Mouse (Mus musculus) kidney, postnatal 4 days (tissue): ENCODE data around the gene Depp1.
"Not testable (repeated sequence)": the region's sequence is repeated elsewhere in the genome, so short reads cannot be mapped to it uniquely, and the experiment has no call there.

Experiments
- DNase-seq, 2 experiments: peaks; one replicate each; pipeline ENCODE4 v3.0.0; 2021; ENCODE audit warnings: mixed read lengths in 2 of 2

Gene Depp1

DNA sequence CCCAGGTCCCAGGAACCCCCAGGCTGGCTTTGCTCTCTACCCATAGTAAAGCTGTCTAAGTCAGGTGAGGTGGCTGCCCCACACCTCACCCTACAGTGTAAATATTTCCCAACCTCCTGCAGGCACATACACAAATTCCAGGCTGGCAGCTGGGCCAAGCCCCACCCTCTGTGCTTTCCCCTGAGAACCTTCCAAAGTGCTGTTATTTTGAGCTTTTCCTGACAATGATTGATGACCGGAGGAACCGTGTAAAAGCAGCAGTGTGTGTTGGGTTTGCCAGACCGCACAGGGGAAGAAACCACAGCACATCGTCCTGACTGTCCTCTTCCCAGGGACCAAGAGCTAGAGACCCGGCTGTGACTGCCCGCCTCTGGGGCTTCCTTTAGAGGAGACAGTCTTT is at the start of gene Depp1:
Gene Depp1 (plus strand): TSS at position 204 of the 400 bp plus-strand sequence.
- peak; percentile 43 to 71 for DNase-seq

DNA sequence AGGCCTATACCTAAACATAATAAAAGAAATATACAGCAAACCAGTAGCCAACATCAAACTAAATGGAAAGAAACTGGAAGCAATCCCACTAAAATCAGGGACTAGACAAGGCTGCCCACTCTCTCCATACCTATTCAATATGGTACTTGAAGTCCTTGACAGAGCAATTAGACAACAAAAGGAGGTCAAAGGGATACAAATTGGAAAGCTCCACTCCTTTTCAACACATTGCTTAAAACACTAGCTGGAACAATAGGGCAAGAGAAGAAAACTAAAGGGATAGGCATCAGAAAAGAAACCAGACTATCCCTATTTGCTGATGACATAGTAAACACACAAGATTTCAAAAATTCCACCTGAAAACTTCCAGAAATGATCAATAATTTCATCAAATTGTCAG is 49.4 kb upstream of the Depp1 start:
- not testable (repeated sequence) for DNase-seq

DNA sequence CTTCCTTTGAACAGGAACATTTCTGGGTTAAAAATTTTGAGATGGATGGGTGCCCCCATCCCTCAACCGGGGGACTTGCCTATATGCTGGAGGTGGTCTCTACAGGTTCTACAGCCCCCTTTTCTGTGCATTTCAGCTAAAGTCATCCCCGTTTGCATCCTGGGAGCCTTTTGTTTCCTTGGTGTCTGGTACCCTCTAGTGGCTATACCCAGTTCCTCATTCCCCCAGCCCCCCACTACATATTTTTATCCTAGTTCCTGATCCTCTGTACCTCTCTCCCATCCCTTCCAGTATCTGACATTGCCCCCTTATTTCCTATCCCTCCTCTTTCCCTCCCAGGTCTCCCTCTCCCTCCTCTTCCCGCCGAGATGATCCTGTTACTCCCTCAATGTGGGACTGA is 43.2 kb upstream of the Depp1 start:
- DNase-seq: no peak

DNA sequence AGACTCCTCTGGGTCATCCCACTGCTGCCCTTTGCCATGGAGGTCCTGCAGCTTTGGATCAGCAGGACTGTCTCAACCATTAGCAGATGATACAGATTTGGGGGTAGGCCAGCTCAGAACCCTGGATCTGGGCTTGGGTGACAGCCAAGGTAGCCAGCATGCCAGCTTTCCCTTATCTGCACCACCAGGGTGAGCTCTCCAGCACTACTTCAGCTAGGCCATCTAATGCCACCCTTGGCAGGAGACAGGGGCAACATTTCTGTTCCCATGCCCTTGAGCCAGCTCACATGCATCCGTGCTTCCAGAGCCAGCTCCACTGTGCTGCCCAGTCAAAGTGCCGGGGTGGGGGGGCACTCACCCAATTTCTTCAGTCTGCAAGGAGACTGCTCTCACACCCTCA is 34.7 kb upstream of the Depp1 start:
- no peak for DNase-seq

DNA sequence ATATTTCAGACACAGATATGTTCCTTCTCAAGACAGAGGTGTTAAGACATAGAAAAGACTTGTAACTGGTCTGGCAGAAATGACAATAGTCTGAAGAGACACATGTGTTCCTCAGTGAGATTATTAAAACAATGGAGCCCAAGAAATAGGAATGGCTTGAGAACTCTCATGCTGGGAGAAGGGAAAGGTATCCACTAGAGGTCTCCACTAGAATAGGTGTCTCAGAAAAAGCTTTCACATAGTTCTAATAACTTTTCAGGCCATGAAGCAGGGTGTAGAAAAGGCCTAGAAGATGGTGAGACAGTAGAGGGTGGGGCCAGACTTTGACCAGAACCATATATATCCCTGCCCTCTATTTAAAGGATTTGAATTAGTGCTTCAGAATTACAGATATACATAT is 32.3 kb upstream of the Depp1 start:
- no peak for DNase-seq

DNA sequence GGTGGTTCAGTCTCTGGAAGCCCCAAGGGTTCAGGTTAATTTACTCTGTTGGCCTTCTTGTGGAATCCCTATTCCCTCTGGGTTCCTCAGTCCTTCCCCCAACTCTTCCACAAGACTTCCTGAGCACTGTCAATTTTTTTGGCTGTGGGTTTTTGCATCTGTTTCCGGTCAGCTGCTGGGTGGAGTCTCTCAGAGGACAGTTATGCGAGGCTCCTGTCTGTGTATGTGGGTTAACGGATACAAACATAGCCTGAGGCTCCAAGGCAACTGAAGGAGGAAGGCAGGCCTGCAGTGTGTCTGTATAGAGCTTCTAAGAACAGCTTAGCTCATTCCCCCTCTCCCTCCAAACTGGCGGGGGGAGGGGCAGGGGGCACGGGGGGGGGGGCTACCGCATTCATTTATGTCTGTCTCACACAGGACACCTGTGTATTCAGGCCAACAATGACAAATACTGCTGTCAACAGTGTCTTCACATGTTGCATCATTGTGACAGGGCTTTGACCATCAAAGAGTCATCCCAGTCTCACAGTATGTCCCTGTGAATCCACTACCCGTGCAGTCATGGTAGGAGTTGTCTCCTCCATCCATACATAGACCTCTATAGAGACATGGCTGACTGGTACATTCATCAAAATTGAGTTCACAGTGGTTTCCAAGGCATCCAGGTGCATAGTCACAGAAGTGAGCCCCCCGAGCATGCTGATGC is 28.9 kb upstream of the Depp1 start:
- no peak for DNase-seq

DNA sequence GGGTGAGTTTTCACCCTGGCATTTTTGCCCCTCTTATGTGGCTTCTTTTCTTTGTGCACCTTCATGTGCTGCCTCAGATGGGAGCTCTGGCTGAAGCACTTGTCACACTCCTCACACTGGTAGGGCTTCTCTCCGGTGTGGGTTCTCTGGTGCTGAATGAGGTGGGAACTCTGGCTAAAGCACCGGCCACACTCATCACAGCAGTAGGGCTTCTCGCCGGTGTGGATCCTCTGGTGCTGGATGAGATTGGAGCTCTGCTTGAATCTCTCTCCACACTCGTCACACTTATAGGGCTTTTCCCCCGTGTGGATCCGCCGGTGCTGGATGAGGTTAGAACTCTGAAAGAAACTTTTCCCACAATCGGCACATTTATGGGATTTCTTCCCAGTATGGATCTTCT is 24.0 kb upstream of the Depp1 start:
- not testable (repeated sequence) for DNase-seq

DNA sequence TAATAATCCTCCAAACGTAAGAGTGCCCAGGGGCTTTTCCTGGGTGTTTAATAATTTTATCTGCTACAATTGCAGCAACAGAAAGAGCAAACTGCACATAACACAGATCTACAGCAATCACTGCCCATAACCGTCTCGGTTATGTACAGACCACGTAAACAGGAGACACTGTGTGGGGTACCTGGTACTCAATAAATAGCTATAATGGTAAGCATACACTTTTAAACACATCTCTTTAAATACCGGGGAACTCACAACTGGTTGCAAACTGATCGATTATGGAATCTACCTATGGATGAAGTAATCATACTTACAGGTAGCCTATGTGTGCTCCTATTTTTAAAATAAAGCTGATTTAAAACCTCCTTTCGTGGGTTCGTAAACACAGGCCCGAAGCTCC is 22.3 kb upstream of the Depp1 start:
- DNase-seq: no peak

DNA sequence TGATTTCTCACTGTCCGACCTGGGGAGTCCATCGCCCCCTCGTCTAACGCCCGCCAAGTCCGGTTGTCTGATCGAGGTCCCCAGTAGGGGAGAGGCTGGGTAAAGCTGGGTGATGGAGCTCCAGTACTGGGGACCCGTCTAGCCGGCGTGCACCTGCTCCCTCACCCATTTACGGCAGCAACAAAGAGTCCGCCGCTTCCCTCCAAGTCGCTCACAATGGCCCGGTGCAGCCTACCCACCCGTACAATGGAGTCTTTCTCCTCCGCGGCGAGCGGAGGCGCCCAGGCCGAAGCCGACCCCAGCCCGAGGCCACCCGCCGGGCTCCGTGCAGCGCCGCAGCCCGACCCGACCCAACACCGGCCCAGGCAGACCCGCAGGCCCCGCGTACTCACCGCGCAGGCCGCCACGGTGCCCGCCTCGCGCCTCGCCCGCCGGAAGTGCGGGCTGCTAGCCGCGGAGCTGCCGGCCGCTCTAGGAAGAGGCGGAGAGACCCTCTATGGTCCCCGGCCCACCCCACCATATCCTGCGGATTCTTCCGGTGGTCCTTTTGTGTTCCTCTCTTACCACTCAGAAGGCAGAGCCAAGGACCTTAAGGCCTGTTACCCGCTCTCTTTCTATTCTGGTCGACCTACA is 21.8 kb upstream of the Depp1 start, which contains the start of gene Zfp422:
Gene Zfp422 (minus strand): TSS at position 461 of the 633 bp plus-strand sequence.
- DNase-seq: peak; percentile 86 to 91

DNA sequence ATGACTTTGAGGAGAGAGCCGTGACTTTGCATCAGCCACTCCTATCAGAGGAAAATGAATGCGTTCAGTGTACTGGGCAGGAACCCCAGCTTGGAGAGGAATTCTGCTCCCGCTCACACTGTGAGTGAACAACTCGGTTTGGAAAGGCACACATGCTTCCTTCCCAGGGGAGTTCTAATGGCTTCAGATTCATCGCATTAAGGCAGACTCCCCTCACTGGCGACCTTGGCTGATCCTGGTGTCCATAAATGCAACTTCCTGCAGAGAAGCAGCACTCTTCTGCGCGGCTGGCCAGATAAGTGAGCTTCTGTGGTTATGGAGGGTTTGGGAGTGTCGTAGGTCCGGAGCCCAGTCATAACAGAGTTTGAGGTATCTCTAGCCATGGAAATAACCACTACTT is 20.6 kb upstream of the Depp1 start:
- DNase-seq: no peak

DNA sequence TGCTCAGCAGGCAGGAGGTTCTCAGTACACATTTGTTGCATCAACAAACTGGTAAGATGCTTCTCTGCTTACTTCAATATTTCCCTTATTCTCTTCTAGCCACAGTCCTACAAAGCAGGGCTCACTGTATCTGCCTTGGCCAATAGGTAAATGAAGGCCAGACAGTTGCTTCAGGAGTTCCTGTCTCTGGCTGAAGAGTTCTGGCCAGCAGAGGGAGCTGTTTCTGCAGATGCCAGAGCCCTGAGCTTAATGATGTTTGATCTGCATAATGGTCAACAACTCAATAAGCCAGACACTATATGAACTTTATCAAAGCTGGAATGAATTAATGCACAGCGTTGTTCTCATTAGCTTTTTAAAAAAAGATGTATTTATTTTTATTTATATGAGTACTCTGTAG is 18.3 kb upstream of the Depp1 start:
- DNase-seq: peak; percentile 87 to 89

DNA sequence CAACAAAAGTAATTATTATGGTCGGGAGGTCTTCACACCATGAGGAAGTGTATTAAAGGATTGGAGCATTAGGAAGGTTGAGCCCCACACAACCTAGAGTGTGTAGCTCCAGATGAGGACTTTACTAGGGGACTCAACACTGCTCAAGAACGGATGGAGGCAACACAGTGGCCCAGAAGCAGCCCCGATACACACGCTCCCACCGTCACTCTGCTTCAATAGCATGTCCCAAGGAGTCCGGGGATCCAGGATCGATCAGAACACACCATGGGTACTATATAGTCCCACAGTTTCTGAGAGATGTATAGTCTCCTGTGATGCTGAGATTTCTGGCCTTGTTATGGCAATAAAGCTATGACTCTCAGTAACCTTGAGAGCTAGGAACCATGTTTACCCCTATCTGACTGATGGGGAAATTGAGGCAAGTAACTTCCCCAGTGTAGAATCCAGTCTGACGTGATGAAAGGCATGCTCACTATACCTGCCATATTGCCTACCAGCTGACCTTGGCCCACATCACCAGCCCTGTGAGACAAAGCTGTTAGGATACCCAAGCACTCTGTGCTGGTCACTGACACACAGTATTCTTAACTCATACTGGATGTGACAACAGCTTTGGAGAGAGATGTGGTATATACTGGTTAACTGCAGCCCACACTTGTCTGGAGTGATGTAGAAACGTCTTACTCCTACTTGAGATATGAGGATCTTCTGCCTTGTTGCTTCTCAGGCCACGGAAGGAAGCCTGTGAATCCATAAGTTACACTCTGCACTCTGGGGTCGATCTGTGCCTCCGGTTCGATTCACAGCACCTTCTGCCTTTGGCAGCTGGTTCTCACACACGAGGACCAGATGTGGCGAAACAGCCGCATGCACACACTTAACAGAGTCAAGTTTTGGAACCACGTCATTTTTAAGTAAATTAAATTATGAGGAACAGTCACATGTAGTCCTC is 16.4 kb upstream of the Depp1 start:
- DNase-seq: no peak

DNA sequence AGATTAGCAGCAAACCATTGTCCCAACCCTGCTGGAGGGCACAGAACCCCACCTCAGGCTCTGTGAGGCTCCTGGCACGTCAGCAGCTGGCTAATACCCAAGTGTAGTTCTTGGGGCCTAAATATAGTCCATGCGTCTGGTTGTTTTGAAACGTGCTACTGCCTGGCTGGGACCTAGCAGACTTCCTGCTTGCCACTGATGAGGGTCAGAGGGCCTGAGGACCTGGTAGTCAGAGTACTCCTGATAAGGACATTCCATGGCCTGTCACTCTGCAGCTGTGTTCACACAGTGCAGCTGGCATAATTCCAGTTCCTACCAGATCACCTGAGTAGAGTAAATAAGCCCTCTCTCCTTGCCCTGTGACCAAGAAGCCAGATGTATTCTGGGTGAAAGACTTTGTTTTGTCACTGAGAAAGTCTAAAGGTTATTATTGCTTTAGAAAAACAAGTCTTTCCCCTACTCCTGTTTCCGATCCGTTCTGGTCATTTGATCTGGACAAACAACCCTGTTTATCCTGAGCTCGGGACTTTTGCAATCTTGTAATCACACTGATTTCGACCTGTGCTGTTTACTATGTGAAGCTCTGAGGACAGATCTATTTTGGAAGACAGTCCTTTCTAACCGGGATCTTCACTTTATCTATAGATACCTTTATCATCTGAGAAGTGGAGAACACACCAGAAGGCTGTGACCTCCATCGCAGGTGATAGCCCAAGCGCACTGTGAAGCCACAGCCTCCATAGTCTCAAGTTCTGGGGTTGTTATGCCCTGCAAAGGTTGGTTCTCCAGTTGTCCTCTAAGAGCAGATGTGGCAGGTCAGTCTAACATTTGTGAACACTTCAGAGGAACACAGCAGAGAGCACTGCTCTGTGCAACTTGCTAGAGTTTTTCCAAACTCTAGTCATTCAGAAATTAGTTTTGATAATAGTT is 14.9 kb upstream of the Depp1 start:
- peak; percentile 69 to 77 for DNase-seq

DNA sequence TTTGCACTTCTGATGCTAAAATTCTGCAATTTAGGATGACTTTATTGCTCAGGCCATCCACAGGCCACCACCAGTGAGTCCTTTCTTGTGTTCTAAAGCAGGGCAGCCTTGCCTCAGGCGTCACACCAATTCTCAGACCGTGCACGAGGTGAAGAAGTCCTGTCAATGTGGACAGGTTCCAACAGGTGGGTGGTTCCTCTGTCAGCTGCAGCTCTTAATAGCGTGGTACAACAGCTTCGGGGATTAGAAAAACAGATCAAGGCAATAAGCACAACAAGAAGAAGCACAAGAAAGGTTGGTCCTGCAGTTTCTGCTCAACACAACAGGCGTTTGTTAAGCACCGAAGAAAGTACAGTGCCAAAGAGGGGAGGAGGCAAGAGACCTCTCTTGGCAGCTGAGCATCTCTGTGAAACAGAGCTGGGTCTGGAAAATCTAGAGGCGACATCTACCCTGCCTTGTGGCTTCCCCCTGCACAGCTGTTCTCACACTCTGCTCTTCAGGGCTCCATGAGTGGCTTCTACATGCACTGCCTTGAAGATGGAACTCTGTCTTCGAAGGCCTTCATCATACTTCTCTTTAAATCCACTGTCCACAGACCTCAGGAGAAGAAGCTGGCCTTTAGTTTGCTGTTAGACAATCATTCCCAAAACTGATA is 13.7 kb upstream of the Depp1 start:
- no peak for DNase-seq

DNA sequence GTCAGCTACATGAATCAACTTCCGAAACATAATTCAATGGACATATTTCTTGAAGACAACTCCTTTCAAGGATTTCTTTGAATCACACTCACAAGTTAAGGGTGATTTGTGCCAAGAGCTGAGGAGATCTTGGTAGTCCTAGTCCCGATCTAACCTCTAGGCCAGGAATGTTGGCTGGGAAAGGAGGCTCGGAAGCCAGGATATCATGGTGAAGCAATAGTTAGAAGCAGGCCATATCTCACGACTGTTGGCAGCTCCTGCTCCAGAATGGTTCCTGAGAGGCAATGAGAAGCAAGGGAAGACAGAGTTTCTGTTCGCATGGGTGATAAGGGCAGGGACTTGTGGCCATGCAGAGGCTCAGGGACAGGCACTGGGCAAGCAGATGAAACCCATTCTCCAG is 12.9 kb upstream of the Depp1 start:
- DNase-seq: no peak

DNA sequence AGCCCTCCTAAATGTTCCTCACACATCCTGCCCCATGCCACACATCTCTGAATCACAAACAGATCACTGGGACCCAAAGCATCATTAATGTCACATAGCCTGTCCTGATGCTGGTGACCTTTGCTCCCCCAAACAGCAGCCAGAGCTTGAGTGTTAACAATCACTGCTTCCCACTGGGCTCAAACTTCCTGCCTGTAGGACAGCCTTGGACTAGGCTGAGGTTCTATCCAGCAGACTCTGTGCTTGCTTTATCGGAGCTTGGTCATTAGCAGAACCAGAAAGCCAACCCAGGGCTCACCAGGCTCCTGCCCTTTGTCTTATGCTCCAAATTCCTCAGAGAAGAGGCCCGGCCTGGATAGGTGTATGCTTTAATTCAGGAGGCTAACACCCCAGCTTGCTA is 11.5 kb upstream of the Depp1 start:
- no peak for DNase-seq

DNA sequence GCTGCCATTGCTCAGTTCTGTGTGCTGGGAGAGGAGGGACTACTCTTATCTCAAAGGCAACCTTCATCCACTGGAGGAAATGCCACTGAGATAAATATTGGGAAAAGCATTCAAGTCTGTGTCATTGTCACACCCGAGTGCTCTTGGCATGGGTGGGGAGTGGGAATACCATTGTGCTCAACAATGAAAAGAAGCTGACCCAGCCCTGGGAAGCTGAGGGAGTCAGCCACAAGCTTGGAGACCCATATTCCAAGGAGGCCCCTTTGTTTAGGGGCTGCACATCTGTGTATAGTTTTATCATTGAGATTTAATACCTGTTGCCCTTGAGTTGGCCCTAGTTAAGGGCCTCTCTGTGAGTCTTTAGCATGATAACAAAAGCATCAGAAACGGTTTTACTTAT is 10.7 kb upstream of the Depp1 start:
- no peak for DNase-seq

DNA sequence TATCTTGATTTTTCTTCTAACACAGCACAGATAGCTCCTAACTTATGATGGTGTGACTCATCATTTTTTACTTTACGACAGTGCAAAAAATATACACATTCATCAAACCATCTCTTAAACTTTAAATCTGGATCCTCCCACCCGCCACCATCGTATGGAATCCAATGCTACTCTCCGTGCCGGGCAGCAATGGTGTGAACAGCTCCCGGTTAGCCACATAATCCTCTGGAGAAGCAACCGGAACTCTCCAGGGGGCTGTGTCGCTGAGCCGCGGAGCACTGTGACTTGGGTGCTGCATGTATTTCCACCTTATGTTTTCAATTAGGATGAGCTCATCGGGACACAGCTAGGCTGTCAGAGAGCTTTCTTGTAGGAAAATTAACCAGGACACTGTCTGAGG is 7.5 kb upstream of the Depp1 start:
- DNase-seq: no peak

DNA sequence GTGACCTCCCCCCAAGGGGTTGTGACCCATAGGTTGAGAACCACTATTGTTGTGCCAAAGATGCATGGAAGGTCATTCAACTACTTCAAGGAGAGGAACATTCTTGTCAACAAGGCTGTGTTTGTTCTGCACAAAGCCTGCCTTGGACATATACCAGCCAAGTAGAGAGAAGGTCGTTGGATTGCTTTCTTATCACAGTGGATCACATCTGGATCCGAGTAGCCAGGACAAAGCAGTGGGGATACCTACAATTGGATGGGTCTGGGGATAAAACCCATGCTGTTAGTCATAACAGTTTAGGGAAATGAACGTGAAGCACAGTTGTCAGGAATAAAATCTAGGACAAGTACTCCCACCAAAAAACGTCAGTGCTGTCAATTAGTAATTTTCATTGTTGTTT is 6.5 kb upstream of the Depp1 start:
- DNase-seq: no peak

DNA sequence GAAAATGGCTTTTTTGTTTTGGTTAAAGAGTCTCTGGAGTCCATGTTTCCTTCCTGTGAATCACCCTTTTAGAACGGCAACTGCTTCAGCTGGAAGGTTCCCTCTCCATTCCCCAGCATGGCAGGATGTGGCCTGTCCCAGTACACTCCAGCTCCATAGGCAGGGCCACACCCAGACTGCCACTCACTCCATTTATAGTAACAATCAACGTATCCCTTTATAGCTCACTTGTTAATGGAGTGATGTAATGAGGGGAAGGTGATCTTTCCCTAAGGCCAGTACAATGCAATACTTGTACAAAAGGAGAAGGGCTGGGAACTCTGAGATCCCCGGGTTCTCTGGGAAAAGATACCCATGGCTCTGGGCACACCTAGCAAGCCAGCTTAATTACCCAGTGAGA is 6.1 kb upstream of the Depp1 start:
- no peak for DNase-seq

DNA sequence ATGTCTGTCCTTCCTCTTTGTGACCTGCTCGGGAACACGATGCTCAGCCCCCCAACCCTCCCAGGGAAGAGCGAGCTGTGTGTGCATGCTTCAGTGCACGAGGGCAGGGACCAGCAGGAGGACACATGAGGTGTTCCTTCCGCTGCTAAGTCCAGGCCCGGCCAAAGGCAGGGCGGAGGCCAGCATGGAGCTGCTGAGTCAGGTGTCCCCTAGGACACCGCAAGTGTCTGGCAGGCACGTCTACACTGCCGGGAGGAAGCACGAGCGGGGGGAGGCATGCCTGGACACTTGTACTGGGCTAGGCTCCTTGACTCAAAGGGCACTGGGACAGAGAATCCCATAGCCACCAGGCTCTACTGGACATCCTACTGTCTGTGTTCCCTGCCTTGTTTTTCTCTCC is 2.6 kb upstream of the Depp1 start:
- peak; percentile 37 to 66 for DNase-seq

DNA sequence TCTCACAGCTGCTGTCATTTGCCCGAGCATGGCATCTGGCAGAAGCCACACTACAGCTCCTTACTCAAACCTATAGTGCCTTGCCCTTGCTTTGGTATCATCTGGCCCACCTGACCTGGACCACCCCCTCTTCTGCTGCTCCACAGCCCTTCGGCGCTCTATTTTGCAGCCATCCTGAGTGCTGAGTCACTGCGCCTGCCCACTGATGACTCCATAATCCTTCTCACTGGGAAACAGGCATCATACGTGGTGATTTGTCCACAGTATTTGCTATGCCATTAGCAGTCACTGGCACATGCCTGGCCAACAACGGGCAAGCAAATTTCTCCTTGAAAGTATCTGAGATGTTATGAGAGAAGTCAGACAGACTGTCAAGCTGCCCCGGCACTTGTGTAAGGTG is 598 bp upstream of the Depp1 start:
- DNase-seq: no peak
